Mouse (Mus musculus) thymus, adult 2 months (tissue): Measurements from ENCODE around the gene Gm28047.

Source experiments
- CTCF ChIP-seq: fragments of 200-500 bp; IDR thresholded peaks from 2 replicates; pipeline ENCODE4 v1.5.1; 2012; ENCODE audit warnings: mild to moderate bottlenecking, control low read depth, low read length, moderate library complexity, borderline replicate concordance; ENCODE audit not compliant: control insufficient read depth, poor library complexity, insufficient read depth; ENCODE audit errors: extremely low read depth
- POLR2A ChIP-seq: fragments of 200-500 bp; IDR thresholded peaks from 2 replicates; pipeline ENCODE4 v1.6.1; 2012; ENCODE audit warnings: mild to moderate bottlenecking, low read length, control low read depth, moderate library complexity; ENCODE audit not compliant: control insufficient read depth, poor library complexity, insufficient read depth; ENCODE audit errors: extremely low read depth

DNA sequence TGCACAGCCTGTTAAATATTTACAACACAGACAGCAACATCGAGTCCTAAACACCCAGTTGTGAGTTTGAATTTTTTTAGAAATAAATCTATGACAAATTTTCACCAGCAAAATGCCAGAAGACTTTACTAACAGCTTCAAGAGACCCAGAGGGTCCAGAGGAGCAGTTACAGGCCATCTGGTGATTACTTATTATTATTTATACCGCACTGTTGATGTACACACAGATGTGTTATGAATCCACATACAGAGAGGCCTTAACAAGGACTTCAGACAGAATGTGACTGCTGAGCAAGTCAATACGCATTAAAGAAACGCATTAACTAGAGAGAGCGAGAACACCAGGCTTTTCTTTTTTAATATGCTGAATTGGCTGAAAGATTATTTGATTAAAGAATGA is 39.4 kb downstream of the Gm28047 start:
- no peak for TF ChIP-seq CTCF
- TF ChIP-seq POLR2A: no peak
